Mouse (Mus musculus): ENCODE measurements at regions not wholly inside any gene's neighbourhood (a gene's known extent, or its start where the extent isn't known, plus 50 kb on each side); places are given as distances from the start of the nearest gene placed in this dataset.

GRCm38 (mm10) chr13:28793166-28793935 lies 160.2 kb downstream of the Sox4 start:
- WGBS (ENCODE audit: missing documents): 95% methylated on average over 5 of the region's 5 CpGs

GRCm38 (mm10) chr13:28792461-28793165 lies 160.9 kb downstream of the Sox4 start:
- 94% methylated on average over 12 of the region's 12 CpGs for WGBS (ENCODE audit: missing documents)
- H3K36me3 ChIP-seq (ENCODE audit: inconsistent target): no peaks in the 10 kb centered on the region
- no peaks in the 10 kb centered on the region for H3K79me2 ChIP-seq (ENCODE audit: inconsistent target)
- H3K27ac ChIP-seq: no peak overlapping the region
- H3K4me3 ChIP-seq (ENCODE audit: inconsistent target): no peak overlapping the region

More at GRCm38 (mm10) chr13:28793166-28793935, 160.2 kb downstream of the Sox4 start:
- no peak overlapping the region for H3K27ac ChIP-seq
- H3K36me3 ChIP-seq (ENCODE audit: inconsistent target): no peaks in the 10 kb centered on the region
- no peaks in the 10 kb centered on the region for H3K79me2 ChIP-seq (ENCODE audit: inconsistent target)
- H3K4me3 ChIP-seq (ENCODE audit: inconsistent target): no peak overlapping the region

GRCm38 (mm10) chr13:28790381-28790780 lies 163.1 kb downstream of the Sox4 start:
- WGBS (ENCODE audit: missing documents): 44% methylated on average over 4 of the region's 4 CpGs
- no peaks in the 10 kb centered on the region for H3K79me2 ChIP-seq (ENCODE audit: inconsistent target)
- no peaks in the 10 kb centered on the region for H3K36me3 ChIP-seq (ENCODE audit: inconsistent target)
- no peak overlapping the region for H3K4me3 ChIP-seq (ENCODE audit: inconsistent target)
- H3K27ac ChIP-seq: no peak overlapping the region

GRCm38 (mm10) chr13:28787331-28787643 lies 166.2 kb downstream of the Sox4 start:
- 85% methylated on average over 3 of the region's 3 CpGs for WGBS (ENCODE audit: missing documents)
- Histone ChIP-seq H3K4me3 (ENCODE audit: inconsistent target) (no peak overlapping the region), H3K36me3 (ENCODE audit: inconsistent target) (no peaks in the 10 kb centered on the region), H3K79me2 (ENCODE audit: inconsistent target) (no peaks in the 10 kb centered on the region), H3K27ac (no peak overlapping the region)

GRCm38 (mm10) chr13:28786629-28787330 lies 166.7 kb downstream of the Sox4 start:
- WGBS (ENCODE audit: missing documents): 72% methylated on average over 9 of the region's 9 CpGs
- H3K79me2 ChIP-seq (ENCODE audit: inconsistent target): no peaks in the 10 kb centered on the region

GRCm38 (mm10) chr13:28782497-28783246 lies 170.8 kb downstream of the Sox4 start:
- no peaks in the 10 kb centered on the region for H3K79me2 ChIP-seq (ENCODE audit: inconsistent target)
- H3K27ac ChIP-seq: no peak overlapping the region
- no peak overlapping the region for H3K4me3 ChIP-seq (ENCODE audit: inconsistent target)
- H3K36me3 ChIP-seq (ENCODE audit: inconsistent target): no peaks in the 10 kb centered on the region
- WGBS (ENCODE audit: missing documents): 89% methylated on average over 10 of the region's 10 CpGs

More at GRCm38 (mm10) chr13:28786629-28787330, 166.7 kb downstream of the Sox4 start:
- Histone ChIP-seq H3K4me3 (ENCODE audit: inconsistent target) (no peak overlapping the region), H3K27ac (no peak overlapping the region), H3K36me3 (ENCODE audit: inconsistent target) (no peaks in the 10 kb centered on the region)

GRCm38 (mm10) chr13:28782081-28782480 lies 171.4 kb downstream of the Sox4 start:
- 58% methylated on average over 5 of the region's 5 CpGs for WGBS (ENCODE audit: missing documents)
- Histone ChIP-seq H3K4me3 (ENCODE audit: inconsistent target) (no peak overlapping the region), H3K79me2 (ENCODE audit: inconsistent target) (no peaks in the 10 kb centered on the region), H3K27ac (no peak overlapping the region), H3K36me3 (ENCODE audit: inconsistent target) (no peaks in the 10 kb centered on the region)

GRCm38 (mm10) chr13:28781660-28782059 lies 171.9 kb downstream of the Sox4 start:
- H3K4me3 ChIP-seq (ENCODE audit: inconsistent target): no peak overlapping the region
- no peak overlapping the region for H3K27ac ChIP-seq
- H3K36me3 ChIP-seq (ENCODE audit: inconsistent target): no peaks in the 10 kb centered on the region
- H3K79me2 ChIP-seq (ENCODE audit: inconsistent target): no peaks in the 10 kb centered on the region
- WGBS (ENCODE audit: missing documents): 50% methylated on average over 5 of the region's 5 CpGs

- Histone ChIP-seq H3K27ac (no peak overlapping the region), H3K4me3 (ENCODE audit: inconsistent target) (no peak overlapping the region), H3K36me3 (ENCODE audit: inconsistent target) (no peaks in the 10 kb centered on the region), H3K79me2 (ENCODE audit: inconsistent target) (no peaks in the 10 kb centered on the region)
- WGBS (ENCODE audit: missing documents): 70% methylated on average over 4 of the region's 5 CpGs
These were observed 173.1 kb downstream of the Sox4 start for GRCm38 (mm10) chr13:28780462-28780861.

GRCm38 (mm10) chr13:28775142-28775815 lies 178.2 kb downstream of the Sox4 start:
- Histone ChIP-seq H3K4me3 (ENCODE audit: inconsistent target) (no peak overlapping the region), H3K27ac (no peak overlapping the region), H3K79me2 (ENCODE audit: inconsistent target) (no peaks in the 10 kb centered on the region), H3K36me3 (ENCODE audit: inconsistent target) (no peaks in the 10 kb centered on the region)
- WGBS (ENCODE audit: missing documents): 95% methylated on average over 7 of the region's 7 CpGs

GRCm38 (mm10) chr13:28774649-28775048 lies 178.9 kb downstream of the Sox4 start:
- H3K27ac ChIP-seq: no peak overlapping the region
- H3K36me3 ChIP-seq (ENCODE audit: inconsistent target): no peaks in the 10 kb centered on the region
- no peak overlapping the region for H3K4me3 ChIP-seq (ENCODE audit: inconsistent target)
- H3K79me2 ChIP-seq (ENCODE audit: inconsistent target): no peaks in the 10 kb centered on the region
- WGBS (ENCODE audit: missing documents): 89% methylated on average over 6 of the region's 7 CpGs

GRCm38 (mm10) chr13:28773466-28773865 lies 180.0 kb downstream of the Sox4 start:
- 46% methylated on average over 2 of the region's 2 CpGs for WGBS (ENCODE audit: missing documents)
- no peaks in the 10 kb centered on the region for H3K36me3 ChIP-seq (ENCODE audit: inconsistent target)
- H3K4me3 ChIP-seq (ENCODE audit: inconsistent target): no peak overlapping the region
- H3K79me2 ChIP-seq (ENCODE audit: inconsistent target): no peaks in the 10 kb centered on the region
- no peak overlapping the region for H3K27ac ChIP-seq

GRCm38 (mm10) chr13:28770531-28770930 lies 183.0 kb downstream of the Sox4 start:
- WGBS (ENCODE audit: missing documents): 56% methylated on average over 13 of the region's 13 CpGs
- Histone ChIP-seq H3K79me2 (ENCODE audit: inconsistent target) (no peaks in the 10 kb centered on the region), H3K4me3 (ENCODE audit: inconsistent target) (no peak overlapping the region), H3K27ac (no peak overlapping the region), H3K36me3 (ENCODE audit: inconsistent target) (no peaks in the 10 kb centered on the region)

GRCm38 (mm10) chr13:28770018-28770417 lies 183.5 kb downstream of the Sox4 start:
- H3K36me3 ChIP-seq (ENCODE audit: inconsistent target): no peaks in the 10 kb centered on the region
- H3K27ac ChIP-seq: no peak overlapping the region
- H3K4me3 ChIP-seq (ENCODE audit: inconsistent target): no peak overlapping the region
- WGBS (ENCODE audit: missing documents): 46% methylated on average over 4 of the region's 4 CpGs
- no peaks in the 10 kb centered on the region for H3K79me2 ChIP-seq (ENCODE audit: inconsistent target)
